Mouse (Mus musculus): ENCODE measurements around the gene Trex2.

- no peak for TF ChIP-seq CEBPB (IDR thresholded peaks at IDR 0.05; ENCODE audit: insufficient read depth, poor library complexity, severe bottlenecking)
- no peak for TF ChIP-seq USF1 (IDR thresholded peaks at IDR 0.05; ENCODE audit: low read depth)
- TF ChIP-seq MYOG (IDR thresholded peaks at IDR 0.05; ENCODE audit: control insufficient read depth in 1 of 3, insufficient read depth in 1 of 3, insufficient read length in 2 of 3, low read depth in 2 of 3): no peak
- TF ChIP-seq POLR2A (IDR thresholded peaks at IDR 0.05; ENCODE audit: insufficient read length, low read depth): peak; percentile 41
- TF ChIP-seq TCF12 (IDR thresholded peaks at IDR 0.05; ENCODE audit: insufficient read depth, poor library complexity, severe bottlenecking): no peak
- TF ChIP-seq REST (IDR thresholded peaks at IDR 0.05; ENCODE audit: insufficient read depth, insufficient read length): no peak
Measured at GRCm38 (mm10) chrX:73465483-73466186, 30.5 kb upstream of the Trex2 start.
